Mouse (Mus musculus) midbrain, embryonic 13.5 days (tissue): ENCODE measurements at regions not wholly inside any gene's neighbourhood (a gene's known extent, or its start where the extent isn't known, plus 50 kb on each side); places are given as distances from the start of the nearest gene placed in this dataset.
A peak's percentile ranks its signal among the peaks of the same experiment; 100 is the strongest.

ENCODE experiments used
- ATAC-seq: fragments of 200-750 bp; cut with Nextera tagmentation; 2 replicates; pipeline ENCODE4 v1.8.0; 2017; ENCODE audit warnings: mild to moderate bottlenecking, moderate TSS enrichment, moderate library complexity
- H3K27ac ChIP-seq: fragments of 300-500 bp; sonication (generic); 2 replicates; pipeline ENCODE4 v1.5.1; 2015; ENCODE audit warnings: inconsistent platforms, mild to moderate bottlenecking, moderate library complexity
- H3K27me3 ChIP-seq: fragments of 300-500 bp; sonication (generic); 2 replicates; pipeline ENCODE4 v1.6.1; 2015; ENCODE audit warnings: mild to moderate bottlenecking, inconsistent platforms
- H3K36me3 ChIP-seq: fragments of 300-500 bp; sonication (generic); 2 replicates; pipeline ENCODE4 v1.6.1; 2015; ENCODE audit warnings: mild to moderate bottlenecking, inconsistent platforms
- H3K4me1 ChIP-seq: fragments of 300-500 bp; sonication (generic); replicated peaks from 2 replicates; pipeline ENCODE4 v1.6.1; 2015; ENCODE audit warnings: inconsistent platforms
- H3K4me2 ChIP-seq: fragments of 300-500 bp; sonication (generic); replicated peaks from 2 replicates; pipeline ENCODE4 v1.6.1; 2015; ENCODE audit warnings: moderate library complexity, mild to moderate bottlenecking, inconsistent platforms
- H3K4me3 ChIP-seq: fragments of 300-500 bp; sonication (generic); replicated peaks from 2 replicates; pipeline ENCODE4 v1.5.1; 2015; ENCODE audit warnings: mild to moderate bottlenecking, inconsistent platforms
- H3K9ac ChIP-seq: fragments of 300-500 bp; sonication (generic); replicated peaks from 2 replicates; pipeline ENCODE4 v1.6.1; 2015; ENCODE audit warnings: mild to moderate bottlenecking, inconsistent platforms
- H3K9me3 ChIP-seq: fragments of 300-500 bp; sonication (generic); 2 replicates; pipeline ENCODE4 v1.6.1; 2016; ENCODE audit warnings: mild to moderate bottlenecking, inconsistent platforms
- WGBS: fragments of 180-500 bp; shearing (Covaris S2); methylation state at CpG from one replicate; pipeline ENCODE4 v1.1.7; 2015; 5-methylcytosine and 5-hydroxymethylcytosine counted together

DNA sequence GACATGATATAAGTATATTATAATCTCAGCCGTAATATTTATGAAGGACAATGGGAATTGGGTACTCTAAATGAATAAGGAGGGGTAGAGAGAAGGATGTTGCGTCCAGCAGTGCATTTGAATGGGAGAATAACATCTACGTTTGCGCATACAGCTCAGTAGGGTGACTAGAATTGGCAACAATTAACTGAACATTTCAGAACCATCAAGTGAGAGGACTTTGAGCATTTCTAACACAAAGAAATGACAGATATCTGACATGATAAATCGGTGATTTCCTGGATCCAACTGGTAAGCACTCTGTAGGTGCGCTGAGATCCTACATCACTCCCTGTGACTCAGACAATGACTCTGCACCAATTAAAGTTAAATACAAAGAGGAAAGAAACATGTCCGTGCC is 431.3 kb downstream of the Ipmk start:
- Histone ChIP-seq H3K36me3 (no peaks in the 10 kb centered on the region), H3K9ac (no peak overlapping the region), H3K27ac (no peak overlapping the region), H3K9me3 (no peaks in the 10 kb centered on the region; the same call in 1 of the 2 replicates), H3K27me3 (no peaks in the 10 kb centered on the region), H3K4me2 (no peak overlapping the region), H3K4me1 (no peaks in the 10 kb centered on the region), H3K4me3 (no peak overlapping the region)
- 90% methylated on average over 7 of the region's 7 CpGs for WGBS
- ATAC-seq: no peak

DNA sequence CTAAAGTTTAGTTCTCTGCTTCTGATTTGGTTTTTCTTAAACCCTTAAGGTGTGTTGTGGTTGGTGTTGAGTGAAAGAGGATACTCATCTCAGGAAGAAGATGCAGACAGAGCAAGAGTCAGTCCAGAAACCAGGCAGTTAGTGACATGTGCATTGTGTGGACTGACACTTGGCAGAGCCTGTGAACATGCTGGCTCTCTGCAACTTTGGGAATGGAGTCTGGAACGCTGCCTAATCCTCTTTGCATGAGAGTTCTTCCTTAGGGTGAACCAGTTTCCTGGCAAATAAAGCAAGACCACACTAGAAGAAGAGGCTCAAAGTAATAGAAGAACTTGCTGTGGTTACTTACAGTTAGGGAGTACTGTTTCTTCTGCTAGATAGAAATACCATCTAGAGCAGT is 441.7 kb downstream of the Ipmk start:
- no peak for ATAC-seq
- 52% methylated on average over 1 of the region's 1 CpGs for WGBS

DNA sequence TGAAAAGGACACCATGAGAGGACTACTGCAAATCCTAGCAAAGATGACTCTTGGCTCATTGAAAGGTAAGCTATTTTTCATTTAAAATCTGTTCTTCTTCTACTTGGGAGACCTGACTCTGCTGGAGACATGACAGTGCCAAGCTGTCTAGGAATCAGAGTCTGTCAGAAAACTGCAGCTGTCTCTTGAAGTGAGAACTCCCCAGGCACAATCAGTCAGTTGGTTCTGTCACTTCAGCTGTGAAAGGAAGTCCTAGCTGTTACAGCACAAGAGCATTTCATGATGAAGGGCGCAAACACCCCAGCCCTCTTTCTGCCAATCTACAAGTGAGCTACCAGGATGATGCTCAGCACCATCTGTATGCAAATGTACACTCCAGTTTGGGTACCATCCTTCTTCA is 442.4 kb downstream of the Ipmk start:
- Histone ChIP-seq H3K27me3 (no peaks in the 10 kb centered on the region), H3K4me3 (no peak overlapping the region)
- WGBS: 87% methylated on average over 1 of the region's 1 CpGs

More for the DNA sequence above, 441.7 kb downstream of the Ipmk start:
- no peak overlapping the region for H3K4me2 ChIP-seq
- H3K4me3 ChIP-seq: no peak overlapping the region
- H3K4me1 ChIP-seq: no peaks in the 10 kb centered on the region
- H3K9ac ChIP-seq: no peak overlapping the region
- no peaks in the 10 kb centered on the region for H3K27me3 ChIP-seq
- no peak overlapping the region for H3K27ac ChIP-seq
- H3K36me3 ChIP-seq: no peaks in the 10 kb centered on the region
- no peaks in the 10 kb centered on the region for H3K9me3 ChIP-seq

DNA sequence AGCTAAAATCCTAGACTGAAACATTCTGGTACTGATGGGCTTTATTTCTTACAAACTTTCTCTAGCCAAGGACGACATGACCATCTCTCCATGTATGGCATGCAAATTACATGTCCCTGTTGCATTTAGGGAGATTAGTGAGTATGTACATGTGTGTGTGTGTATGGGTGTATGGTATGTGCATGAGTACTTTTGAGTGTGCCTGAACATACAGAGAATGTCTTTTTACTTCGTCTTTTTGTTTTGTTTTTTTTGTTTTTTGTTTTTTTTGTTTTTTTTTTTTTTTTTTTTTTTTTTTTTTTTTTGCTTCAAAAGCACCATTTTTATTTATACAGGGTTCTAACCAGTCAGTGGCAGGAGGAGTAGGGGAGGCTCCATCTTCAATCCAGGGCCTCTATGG is 451.1 kb downstream of the Ipmk start:
- WGBS: 81% methylated on average over 2 of the region's 2 CpGs
- Histone ChIP-seq H3K27me3 (no peaks in the 10 kb centered on the region), H3K9ac (no peak overlapping the region), H3K9me3 (no peaks in the 10 kb centered on the region), H3K27ac (no peak overlapping the region), H3K4me1 (no peaks in the 10 kb centered on the region), H3K36me3 (no peaks in the 10 kb centered on the region), H3K4me3 (no peak overlapping the region), H3K4me2 (no peak overlapping the region)
- no peak for ATAC-seq

More for the DNA sequence above, 442.4 kb downstream of the Ipmk start:
- no peak for ATAC-seq
- Histone ChIP-seq H3K4me1 (no peaks in the 10 kb centered on the region), H3K27ac (no peak overlapping the region), H3K36me3 (no peaks in the 10 kb centered on the region), H3K9me3 (no peaks in the 10 kb centered on the region), H3K9ac (no peak overlapping the region), H3K4me2 (no peak overlapping the region)

DNA sequence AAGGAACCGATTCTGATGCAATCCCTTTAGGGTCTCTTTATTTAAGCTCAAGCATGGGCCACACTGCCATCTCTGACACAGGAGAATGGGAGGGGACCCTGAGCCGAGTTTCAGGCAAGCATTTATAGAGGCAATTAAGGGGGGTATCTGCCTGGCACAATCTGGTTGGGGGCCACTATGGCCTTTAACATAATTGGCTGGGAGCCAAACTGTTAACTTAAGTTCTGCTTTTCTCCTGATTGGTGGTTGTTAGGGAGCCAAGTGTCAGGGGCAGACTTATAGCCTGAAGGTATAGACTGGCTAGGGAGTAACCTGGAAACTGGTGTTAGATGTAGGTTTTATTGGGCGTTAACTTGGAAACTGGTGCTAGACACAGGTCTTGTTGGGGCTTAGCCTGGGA is 454.9 kb downstream of the Ipmk start:
- Histone ChIP-seq H3K4me2 (no peak overlapping the region), H3K4me1 (no peaks in the 10 kb centered on the region), H3K27me3 (no peaks in the 10 kb centered on the region), H3K4me3 (no peak overlapping the region), H3K9ac (no peak overlapping the region), H3K27ac (no peak overlapping the region), H3K9me3 (no peaks in the 10 kb centered on the region), H3K36me3 (no peaks in the 10 kb centered on the region)
- ATAC-seq: no peak
- WGBS: 88% methylated on average over 3 of the region's 3 CpGs

DNA sequence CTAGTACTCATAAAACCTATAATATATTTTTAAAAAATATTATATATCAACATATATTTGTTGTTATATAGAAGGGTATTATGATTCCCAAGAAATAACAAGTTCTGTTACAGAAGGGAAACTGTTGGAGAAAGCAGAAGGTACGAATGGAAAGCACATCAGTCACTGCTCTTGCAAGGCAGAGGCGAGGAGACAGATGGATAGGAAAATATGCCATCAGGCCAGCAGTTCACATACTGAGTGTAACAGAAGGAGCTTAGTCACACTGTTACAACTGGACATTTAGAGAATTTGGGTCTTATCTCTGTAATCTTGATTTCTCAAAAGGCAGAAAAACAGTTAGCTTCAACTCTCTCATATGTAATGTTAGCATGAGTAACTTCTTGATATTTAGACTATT is 485.1 kb downstream of the Ipmk start:
- no peak overlapping the region for H3K9ac ChIP-seq
- no peak overlapping the region for H3K4me2 ChIP-seq
- H3K27ac ChIP-seq: no peak overlapping the region
- no peaks in the 10 kb centered on the region for H3K9me3 ChIP-seq
- H3K36me3 ChIP-seq: no peaks in the 10 kb centered on the region
- ATAC-seq: no peak
- WGBS: 85% methylated on average over 2 of the region's 2 CpGs
- no peak overlapping the region for H3K4me3 ChIP-seq
- H3K27me3 ChIP-seq: no peaks in the 10 kb centered on the region
- H3K4me1 ChIP-seq: no peaks in the 10 kb centered on the region

DNA sequence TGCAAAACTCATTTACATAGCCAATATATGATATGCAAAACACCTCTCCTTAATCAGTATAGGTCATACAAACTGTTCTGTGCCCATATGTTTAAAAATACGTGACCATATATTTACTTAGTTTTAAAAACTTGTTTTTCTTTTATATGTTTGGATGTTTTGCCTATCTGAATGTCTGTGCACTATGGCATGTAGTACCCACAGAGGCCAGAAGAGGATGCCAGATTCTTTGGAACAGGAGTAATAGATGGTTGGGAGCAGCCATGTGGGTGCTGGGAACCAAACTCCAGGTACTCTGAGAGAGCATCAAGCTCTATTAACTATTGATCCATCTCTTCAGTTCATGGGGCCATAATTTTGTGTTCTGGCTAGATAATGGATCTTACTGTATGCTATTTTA is 487.5 kb downstream of the Ipmk start:
- no peak for ATAC-seq
- WGBS: 65% methylated on average over 1 of the region's 1 CpGs
- H3K9me3 ChIP-seq: no peaks in the 10 kb centered on the region
- no peak overlapping the region for H3K4me2 ChIP-seq
- H3K9ac ChIP-seq: no peak overlapping the region
- H3K36me3 ChIP-seq: no peaks in the 10 kb centered on the region
- no peaks in the 10 kb centered on the region for H3K27me3 ChIP-seq
- no peak overlapping the region for H3K27ac ChIP-seq
- H3K4me1 ChIP-seq: no peaks in the 10 kb centered on the region
- no peak overlapping the region for H3K4me3 ChIP-seq

DNA sequence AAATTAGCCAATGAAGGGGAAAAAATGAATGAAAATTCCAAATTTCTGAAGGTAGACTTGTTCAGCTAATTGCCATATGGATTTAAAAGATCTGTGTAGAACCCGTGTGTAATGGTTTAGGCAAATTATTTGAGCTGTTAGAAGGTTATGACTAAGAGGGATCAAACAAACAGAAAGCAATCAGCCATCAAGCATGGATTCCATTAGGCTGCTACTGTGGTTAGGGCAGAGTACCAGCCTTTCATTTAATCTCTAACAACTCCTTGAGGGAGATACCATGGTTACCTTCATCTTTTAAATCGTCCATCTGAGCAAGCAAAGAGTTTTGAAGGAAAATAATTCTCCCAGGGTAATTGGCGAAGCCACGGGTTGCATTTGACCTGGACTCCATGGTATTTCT is 509.5 kb downstream of the Ipmk start:
- ATAC-seq: peak; percentile 78
- WGBS: 55% methylated on average over 4 of the region's 4 CpGs
- Histone ChIP-seq H3K9ac (no peak overlapping the region), H3K27ac (0 out of 2 replicates have a peak overlapping the region, but pooled peaks have one; percentile 3), H3K27me3 (no peaks in the 10 kb centered on the region), H3K4me3 (no peak overlapping the region), H3K4me1 (0 out of 2 replicates have a peak, but pooled peaks cover 7% of the 10 kb centered on the region), H3K9me3 (no peaks in the 10 kb centered on the region), H3K4me2 (peak overlapping the region; percentile 29), H3K36me3 (no peaks in the 10 kb centered on the region)

DNA sequence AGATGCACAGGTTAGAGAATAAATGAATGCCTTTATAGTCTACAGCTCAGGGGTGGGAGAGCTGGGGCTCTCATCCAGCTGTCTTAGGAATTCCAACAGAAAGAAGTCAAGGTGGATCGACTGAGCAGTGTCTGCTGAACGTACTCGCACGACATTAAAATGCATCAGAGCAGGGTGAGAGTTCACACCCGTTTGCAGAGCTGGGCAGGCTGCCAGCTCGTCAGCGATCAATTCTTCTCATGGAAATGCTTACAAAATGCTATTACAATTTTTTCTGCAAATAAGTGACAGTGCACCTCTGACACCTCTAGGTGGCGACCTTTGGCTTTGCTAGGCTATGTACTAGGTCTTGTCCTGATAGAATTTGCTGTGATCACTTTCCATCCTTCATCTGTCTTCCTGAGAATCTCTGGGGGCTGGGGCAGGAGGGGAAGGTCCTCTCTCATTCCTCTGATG is 510.0 kb downstream of the Ipmk start:
- Histone ChIP-seq H3K27ac (0 out of 2 replicates have a peak overlapping the region, but pooled peaks have one; percentile 3), H3K4me3 (no peak overlapping the region), H3K9ac (no peak overlapping the region), H3K4me2 (peak overlapping the region; percentile 29), H3K9me3 (no peaks in the 10 kb centered on the region), H3K36me3 (no peaks in the 10 kb centered on the region), H3K4me1 (0 out of 2 replicates have a peak, but pooled peaks cover 7% of the 10 kb centered on the region), H3K27me3 (no peaks in the 10 kb centered on the region)
- ATAC-seq: peak; percentile 96
- 30% methylated on average over 8 of the region's 8 CpGs for WGBS

DNA sequence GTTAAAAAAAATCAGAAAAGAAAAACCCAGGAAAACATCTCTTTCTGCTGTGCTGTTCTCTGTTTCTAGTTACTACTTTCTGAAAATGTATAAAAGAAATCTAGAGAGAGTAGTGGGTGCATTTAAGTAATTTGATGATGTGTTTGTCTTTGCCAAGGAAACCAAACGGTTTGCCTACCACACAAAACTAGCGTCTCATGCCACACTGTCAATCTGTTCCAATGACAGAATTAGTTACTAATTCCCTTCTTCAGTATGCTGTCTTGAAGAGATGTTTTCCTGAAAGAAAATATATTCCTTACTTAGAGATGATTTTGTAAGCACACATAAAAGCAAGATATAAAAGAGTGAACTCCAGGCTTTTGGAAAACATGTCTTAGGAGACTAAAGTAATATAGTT is 546.2 kb downstream of the Ipmk start:
- Histone ChIP-seq H3K4me3 (no peak overlapping the region), H3K27ac (no peak overlapping the region), H3K9me3 (no peaks in the 10 kb centered on the region), H3K9ac (no peak overlapping the region), H3K4me2 (no peak overlapping the region), H3K4me1 (no peaks in the 10 kb centered on the region), H3K36me3 (no peaks in the 10 kb centered on the region), H3K27me3 (no peaks in the 10 kb centered on the region)
- no peak for ATAC-seq
- 77% methylated on average over 2 of the region's 2 CpGs for WGBS

DNA sequence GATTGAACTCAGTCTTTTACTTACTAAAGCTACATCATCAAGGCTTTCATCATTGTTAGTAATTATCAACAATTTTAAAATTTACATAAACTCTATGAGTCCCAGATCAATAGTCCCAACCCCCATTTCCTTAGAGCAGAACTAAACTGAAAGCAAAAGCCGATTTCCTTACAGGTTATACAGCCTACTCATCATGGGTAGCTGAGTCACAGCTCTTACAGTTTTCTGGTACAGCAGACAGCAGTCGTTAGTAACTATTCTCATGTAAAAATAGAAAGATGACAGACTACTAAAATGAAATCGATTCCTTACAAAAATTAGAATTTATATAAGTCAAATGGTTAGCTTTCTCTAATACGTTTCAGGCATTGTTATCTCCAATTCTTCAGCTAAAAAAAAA is 557.5 kb downstream of the Ipmk start:
- no peaks in the 10 kb centered on the region for H3K9me3 ChIP-seq
- 88% methylated on average over 4 of the region's 4 CpGs for WGBS
- no peak for ATAC-seq
- no peaks in the 10 kb centered on the region for H3K27me3 ChIP-seq
- no peaks in the 10 kb centered on the region for H3K36me3 ChIP-seq
- H3K4me3 ChIP-seq: no peak overlapping the region
- no peak overlapping the region for H3K4me2 ChIP-seq
- H3K4me1 ChIP-seq: no peaks in the 10 kb centered on the region
- no peak overlapping the region for H3K9ac ChIP-seq
- H3K27ac ChIP-seq: no peak overlapping the region
